Mouse (Mus musculus): ENCODE measurements around the gene Map4k2. TPM values are rescaled to one million over a fixed set of nuclear protein-coding genes. Genes with fewer than 3 reads are reported as not detected.

Map4k2 gene
- total RNA-seq, 4 experiments from 2014 or later, result 40.6 to 81.6 (median 61.5) TPM

- DNase-seq, result no peak
These were observed 5.7 kb downstream of the Map4k2 start for GRCm38 (mm10) chr19:6346661-6347060.

- DNase-seq, result no peak
These were observed 6.7 kb downstream of the Map4k2 start for GRCm38 (mm10) chr19:6347615-6348014.

GRCm38 (mm10) chr19:6348717-6349116 lies 7.8 kb downstream of the Map4k2 start:
- DNase-seq, result no peak

GRCm38 (mm10) chr19:6349215-6349983 lies 8.5 kb downstream of the Map4k2 start:
- no peak for DNase-seq

DNA sequence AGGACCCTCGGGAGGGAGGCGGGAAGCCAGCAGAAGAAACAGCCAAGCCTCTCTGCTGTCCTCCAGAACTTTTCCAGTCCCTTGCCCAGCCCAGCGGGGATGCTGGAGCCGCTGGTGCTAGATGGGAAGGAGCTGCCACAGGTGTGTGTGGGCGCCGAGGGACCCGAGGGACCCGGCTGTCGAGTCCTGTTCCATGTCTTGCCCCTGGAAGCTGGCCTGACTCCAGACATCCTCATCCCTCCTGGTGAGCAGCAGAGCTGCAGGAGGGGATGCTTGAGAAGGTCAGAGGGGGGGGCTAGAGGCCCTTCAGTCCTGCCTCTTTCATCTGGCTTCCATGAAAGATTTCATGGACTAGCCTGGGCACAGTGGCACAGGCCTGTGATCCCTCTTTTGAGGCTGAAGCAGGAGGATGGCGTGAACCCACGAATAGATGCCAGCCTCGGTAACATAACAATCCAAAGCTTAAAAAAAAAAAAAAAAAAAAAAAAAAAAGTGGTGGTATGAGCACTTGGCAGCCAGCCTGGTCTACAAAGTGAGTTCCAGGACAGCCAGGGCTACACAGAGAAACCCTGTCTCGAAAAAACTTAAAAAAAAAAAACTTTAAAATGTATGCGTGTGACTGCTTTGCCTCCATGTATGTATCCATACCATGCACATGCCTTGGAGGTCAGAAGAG lies 10.6 kb downstream of the Map4k2 start:
- no peak for DNase-seq

DNA sequence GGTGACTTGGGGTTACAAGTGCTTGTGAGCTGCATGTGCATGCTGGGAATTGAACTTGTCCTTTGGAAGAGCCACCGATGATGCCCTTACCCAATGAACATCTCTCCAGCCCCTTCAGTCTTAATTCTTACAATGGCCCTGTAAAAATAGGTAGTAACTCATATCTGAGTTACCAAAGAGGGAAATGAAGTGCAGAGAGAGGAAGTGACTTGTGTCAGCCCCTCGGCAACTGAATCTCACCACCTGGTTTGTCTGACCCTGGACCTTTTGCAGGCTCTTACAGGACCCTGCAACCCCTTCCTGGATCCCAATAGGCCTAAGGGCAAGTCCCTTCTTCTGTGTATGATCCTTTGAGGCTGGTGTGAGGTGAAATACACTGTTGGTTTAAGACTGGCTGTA lies 11.2 kb downstream of the Map4k2 start:
- DNase-seq, result no peak

- DNase-seq, result peak; percentile 10
These were observed 13.1 kb downstream of the Map4k2 start for GRCm38 (mm10) chr19:6354030-6354429.

DNA sequence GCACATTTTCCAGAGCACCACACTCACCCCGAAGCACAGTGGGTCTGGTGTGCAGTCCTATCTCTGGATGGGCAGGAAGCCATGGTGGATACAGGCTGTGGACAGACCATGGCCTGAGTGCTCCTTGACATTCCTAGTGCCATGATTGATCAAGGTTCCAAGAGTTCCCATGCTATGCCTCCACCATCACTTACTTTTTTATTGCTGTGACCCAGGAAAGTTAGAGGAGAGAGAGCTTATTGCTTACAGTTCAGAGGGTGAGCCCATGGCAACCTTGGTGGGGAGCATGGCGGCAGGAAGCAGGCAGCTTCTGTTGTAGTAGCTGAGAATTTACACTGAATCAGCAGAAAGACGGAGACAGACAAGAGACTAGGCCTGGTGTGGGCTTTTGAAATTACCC lies 20.4 kb downstream of the Map4k2 start:
- no peak for DNase-seq

- no peak for DNase-seq
These were observed 22.1 kb downstream of the Map4k2 start for GRCm38 (mm10) chr19:6363091-6363410.

- DNase-seq, result peak; percentile 100
These were observed 22.7 kb downstream of the Map4k2 start, which contains the start of gene Sf1 for GRCm38 (mm10) chr19:6363411-6364240. TSS of gene Sf1 (plus strand) at chr19:6363690.

GRCm38 (mm10) chr19:6364317-6364725 lies 23.4 kb downstream of the Map4k2 start:
- DNase-seq, result peak; percentile 89

DNA sequence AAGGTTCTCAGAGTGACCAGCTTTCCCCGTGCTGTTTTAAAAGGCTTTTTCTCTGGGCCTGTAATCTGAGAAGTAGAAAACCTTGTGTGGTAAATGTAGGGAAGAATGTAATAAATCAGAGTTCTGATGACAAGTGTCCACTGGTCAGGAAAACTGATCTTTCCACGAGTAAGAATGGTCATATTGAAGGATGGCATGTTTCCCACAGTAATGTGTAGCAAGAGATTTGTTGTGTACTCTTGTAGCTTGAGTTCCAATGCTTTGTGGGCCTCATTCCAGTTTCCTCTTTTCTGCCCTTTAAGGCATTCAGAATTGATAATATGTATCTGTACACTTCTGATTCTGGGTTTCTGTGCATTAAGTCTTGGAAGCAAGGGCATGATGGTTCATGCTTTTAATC lies 23.9 kb downstream of the Map4k2 start:
- no peak for DNase-seq

GRCm38 (mm10) chr19:6370175-6370574 lies 29.2 kb downstream of the Map4k2 start:
- no peak for DNase-seq

DNA sequence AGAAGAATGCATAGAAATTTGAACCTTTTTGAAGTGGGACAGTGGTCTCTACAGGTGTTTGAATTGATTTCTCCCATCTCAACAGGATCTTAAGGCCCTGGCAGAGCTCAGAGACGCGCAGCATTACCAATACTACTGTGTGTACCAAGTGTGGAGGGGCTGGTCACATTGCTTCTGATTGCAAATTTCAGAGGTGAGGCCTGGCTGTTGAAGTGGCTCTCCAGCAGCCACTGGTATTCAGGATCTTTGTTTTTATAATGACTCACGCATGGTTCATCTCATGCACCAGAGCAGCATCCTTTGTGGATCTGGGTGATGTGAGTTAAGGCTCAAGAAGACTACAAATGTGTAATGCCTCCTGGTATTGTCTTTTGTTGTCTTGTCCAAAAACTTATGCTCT lies 31.5 kb downstream of the Map4k2 start:
- DNase-seq, result no peak

DNA sequence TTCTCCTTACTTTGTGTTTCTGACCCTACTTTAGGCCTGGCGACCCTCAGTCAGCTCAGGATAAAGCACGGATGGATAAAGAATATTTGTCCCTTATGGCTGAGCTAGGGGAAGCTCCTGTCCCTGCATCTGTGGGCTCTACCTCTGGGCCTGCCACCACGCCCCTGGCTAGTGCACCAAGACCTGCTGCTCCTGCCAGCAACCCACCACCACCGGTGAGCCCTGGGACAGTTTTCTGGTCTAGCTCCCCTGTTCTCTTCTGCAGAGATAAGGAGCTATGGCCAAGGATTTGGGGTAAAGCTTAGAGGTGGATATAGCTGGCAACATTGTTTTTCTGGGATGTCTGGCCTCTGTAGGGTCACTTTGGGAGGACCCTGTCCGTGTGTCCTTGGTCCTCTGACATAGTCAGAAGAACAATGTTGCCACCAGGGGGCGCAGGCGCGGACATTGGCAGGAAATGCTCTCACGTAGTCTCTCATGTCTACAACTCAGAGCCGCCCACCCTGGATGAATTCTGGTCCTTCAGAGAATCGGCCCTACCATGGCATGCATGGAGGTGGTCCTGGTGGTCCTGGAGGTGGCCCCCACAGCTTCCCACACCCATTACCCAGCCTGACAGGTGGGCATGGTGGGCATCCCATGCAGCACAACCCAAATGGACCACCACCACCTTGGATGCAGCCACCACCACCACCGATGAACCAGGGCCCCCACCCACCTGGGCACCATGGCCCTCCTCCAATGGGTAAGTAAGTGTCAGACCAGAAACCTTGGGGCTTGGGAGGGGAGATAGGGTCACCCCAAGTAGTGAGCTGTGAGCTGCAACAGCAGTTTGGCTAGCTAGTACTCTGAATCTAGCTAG lies 32.8 kb downstream of the Map4k2 start:
- peak; percentile 67 for DNase-seq

DNA sequence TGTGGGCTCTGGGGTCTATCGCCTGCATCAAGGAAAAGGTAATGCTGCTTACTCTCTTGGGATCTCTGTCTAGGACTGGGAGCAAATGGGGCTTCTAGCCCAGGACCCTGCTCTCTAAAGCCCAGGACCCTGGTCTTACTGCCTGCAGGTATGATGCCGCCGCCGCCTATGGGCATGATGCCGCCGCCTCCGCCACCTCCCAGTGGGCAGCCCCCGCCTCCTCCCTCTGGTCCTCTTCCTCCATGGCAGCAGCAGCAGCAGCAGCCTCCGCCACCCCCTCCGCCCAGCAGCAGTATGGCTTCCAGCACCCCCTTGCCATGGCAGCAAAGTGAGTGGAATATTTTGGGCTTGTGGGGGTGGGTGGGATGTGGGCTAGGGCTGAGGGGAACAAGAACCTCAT lies 33.6 kb downstream of the Map4k2 start:
- DNase-seq, result no peak

DNA sequence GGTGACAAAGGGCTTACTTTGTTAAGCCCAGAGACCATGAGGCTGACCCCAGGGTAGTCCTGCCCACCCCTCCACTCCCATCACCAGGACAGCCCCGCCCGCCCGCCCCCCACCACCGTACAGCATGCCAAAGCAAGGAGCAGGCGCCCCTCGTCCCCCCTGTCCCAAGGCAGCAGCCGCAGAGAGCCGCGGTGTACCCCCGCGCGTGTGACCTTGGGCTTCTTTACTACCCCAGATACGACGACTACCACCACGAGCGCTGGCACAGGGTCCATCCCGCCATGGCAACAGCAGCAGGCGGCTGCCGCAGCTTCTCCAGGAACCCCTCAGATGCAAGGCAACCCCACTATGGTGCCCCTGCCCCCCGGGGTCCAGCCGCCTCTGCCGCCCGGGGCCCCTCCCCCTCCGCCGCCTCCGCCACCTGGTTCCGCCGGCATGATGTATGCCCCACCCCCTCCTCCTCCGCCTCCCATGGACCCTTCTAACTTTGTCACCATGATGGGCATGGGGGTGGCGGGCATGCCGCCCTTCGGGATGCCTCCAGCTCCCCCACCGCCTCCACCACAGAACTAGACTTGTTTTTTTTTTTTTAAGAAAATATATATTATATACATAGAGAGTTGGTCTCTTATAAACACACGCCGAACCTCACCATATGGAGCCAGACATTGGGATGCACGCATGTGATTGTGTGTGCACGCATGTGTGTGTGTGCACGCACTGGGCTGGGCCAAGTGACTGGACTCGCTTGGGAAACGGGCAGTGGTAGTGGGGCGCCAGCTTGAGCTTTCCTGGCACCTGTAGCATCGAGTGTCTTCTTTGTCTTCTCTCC lies 34.7 kb downstream of the Map4k2 start:
- no peak for DNase-seq

- DNase-seq, result no peak
These were observed 35.3 kb downstream of the Map4k2 start for GRCm38 (mm10) chr19:6376255-6376564.

DNA sequence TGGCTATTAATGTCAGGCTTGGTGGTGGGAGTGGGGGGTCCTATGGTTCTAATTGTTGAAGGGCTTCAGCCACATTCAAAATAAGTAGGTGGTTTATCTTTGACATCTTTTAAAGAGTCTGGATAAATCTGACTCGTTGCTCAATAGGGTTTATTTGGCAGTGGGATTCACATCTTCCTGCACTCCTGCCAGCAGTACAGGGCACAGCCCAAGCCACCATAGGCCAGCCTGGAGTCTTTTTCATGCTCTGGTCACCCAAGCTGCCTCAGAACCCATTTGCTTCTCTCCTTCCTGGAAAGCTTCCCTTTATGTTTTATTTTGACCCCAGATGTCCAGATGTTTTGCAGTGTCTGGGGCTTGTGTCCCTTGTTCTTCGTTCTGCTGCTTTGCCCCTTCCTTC lies 35.7 kb downstream of the Map4k2 start:
- no peak for DNase-seq

GRCm38 (mm10) chr19:6377327-6378040 lies 36.5 kb downstream of the Map4k2 start:
- no peak for DNase-seq
